Mouse (Mus musculus) heart, adult 8-10 months (tissue): ENCODE data around the gene Sept9. TPM values are rescaled to one million over a fixed set of nuclear protein-coding genes. Genes with fewer than 3 reads are reported as not detected.

ENCODE experiments used
- DNase-seq: peaks from one replicate; pipeline ENCODE4 v3.0.0; 2022; ENCODE audit warnings: low spot score
- total RNA-seq, 4 experiments: library from RNA; stranded (reverse); gene quantifications; 2 replicates each; pipeline ENCODE4 v1.2.4; 2022

Gene Sept9
- total RNA-seq, 4 experiments from 2014 or later = 26.5 to 38.8 (median 31.0) TPM

- DNase-seq = no peak
Measured at GRCm38 (mm10) chr11:117245846-117246245, 46.4 kb downstream of the Sept9 start.

DNA sequence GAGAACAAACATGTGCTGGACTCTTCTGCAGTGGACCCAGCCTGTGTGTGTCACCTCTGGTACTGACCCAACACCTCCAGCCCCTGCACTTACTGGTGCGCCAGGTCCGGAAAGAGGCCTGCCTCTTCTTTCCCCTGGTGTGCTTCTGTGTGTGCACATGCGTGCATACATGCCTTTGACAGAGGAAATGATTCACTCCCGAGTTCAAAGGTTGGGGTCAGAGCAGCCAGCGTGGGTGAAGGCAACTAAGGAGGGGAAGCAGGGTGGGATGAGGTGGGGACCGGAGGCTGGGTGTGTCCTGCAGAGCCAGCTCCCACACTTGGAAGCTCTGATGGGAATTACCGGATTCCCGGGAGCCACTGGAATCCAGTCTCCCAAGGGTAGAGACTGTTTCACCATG, 46.8 kb downstream of the Sept9 start:
- DNase-seq = no peak

DNA sequence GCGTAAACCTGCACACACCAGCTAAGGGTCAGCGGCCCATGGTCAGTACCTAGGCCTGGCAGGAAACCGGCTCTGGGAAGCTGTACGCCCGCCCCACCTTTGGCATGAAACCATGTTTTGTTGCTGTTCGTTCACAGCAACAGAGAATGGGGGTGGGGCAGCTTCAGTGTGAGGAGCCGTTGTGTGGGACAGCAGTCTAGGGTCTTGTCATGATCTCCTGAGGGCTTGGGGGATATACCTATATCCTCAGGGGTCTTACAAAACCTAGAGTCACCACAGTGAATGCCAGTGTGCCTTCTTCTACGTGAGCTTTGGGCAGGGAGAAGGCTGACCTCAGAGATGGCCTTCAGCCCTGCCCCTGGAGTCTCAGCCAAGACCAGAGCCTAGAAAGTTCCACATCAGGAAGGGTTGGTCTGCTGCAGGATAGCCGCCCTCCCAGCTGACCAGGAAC, 47.5 kb downstream of the Sept9 start:
- DNase-seq = peak; percentile 73

DNA sequence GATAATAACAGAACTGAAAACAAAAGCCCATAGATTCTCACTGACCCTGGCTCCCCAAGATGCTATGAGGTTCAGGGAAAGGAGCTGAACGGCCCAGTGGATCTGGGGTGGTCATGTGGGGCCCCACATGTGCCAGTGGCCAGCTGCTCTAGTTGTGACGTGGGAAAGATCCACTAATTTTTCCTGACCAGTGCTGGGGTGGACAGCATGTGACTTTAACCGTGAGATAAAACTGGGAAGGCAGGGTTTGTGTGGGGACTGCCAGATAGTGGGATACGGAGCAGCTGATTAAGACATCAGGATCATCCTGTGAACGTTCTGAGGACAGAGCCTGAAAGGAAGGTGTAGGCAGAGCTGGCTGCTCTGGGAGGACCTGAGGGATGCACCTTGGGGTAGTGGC, 48.1 kb downstream of the Sept9 start:
- no peak for DNase-seq

GRCm38 (mm10) chr11:117248734-117249248, 49.3 kb downstream of the Sept9 start:
- DNase-seq = no peak

GRCm38 (mm10) chr11:117249282-117249984, 50.0 kb downstream of the Sept9 start:
- no peak for DNase-seq

DNA sequence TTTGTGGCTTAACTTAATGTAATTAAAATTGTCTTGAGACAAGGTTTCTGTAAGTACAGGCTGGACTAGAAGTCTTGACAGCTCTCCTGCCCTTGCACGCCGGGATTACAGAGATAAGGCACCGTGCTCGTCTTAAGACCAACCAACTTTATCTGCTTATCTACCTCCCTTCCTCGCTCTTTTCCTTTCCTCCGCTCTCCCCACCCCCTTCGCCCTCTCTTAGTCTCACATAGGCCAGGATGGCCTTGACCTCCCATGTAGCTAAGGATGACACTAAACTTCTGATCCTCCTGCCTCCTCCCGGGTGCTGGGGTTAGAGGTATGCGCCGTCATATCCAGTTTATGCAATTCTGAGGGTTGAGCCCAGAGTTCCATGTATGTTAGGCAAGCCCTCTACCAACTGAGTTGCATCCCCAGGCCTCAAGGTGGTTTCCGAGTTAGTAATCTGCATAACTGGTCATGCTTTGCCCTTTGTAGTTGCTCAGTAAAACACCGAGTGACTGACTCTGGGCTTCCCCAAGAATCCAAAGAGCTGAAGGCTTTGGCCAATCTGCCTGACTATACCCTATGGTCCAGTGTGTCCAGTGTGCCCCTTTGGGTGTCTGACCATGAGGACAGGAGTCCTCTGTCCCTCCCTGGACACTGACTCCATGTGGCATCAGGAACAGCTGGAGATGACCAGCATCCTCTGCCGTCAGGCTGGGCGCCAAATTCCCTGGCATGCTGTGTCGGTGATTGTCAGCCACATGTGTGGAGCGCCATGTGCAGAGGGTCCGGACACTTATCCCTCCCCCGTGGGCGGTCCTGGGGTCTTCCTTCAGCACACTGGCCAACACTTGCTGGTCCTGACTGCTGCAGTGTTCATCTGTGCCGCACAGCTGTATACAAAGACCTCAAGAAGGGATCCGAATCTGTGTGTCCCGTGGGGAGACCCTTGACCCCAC, 50.8 kb downstream of the Sept9 start:
- no peak for DNase-seq

GRCm38 (mm10) chr11:117251755-117252154, 52.3 kb downstream of the Sept9 start:
- DNase-seq = no peak

DNA sequence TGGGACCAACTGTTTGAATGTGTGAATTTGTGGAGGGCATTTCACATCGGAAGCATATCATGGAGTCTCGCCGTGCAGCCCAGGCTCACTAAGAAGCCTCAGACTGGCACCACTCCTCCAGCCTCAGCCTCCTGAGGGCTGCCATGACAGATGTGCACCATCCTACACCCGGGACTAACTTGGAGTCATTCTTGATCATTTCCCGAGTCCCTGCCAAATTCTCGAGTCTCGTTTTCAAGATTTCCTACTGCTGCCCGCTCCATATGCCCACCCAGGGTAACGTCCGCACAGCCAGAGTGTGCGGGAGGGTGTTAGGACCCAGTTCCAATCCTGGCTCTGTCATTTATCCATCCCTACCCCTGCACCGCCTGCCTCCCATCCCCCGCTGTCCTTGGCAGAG, 53.4 kb downstream of the Sept9 start:
- DNase-seq = no peak

DNA sequence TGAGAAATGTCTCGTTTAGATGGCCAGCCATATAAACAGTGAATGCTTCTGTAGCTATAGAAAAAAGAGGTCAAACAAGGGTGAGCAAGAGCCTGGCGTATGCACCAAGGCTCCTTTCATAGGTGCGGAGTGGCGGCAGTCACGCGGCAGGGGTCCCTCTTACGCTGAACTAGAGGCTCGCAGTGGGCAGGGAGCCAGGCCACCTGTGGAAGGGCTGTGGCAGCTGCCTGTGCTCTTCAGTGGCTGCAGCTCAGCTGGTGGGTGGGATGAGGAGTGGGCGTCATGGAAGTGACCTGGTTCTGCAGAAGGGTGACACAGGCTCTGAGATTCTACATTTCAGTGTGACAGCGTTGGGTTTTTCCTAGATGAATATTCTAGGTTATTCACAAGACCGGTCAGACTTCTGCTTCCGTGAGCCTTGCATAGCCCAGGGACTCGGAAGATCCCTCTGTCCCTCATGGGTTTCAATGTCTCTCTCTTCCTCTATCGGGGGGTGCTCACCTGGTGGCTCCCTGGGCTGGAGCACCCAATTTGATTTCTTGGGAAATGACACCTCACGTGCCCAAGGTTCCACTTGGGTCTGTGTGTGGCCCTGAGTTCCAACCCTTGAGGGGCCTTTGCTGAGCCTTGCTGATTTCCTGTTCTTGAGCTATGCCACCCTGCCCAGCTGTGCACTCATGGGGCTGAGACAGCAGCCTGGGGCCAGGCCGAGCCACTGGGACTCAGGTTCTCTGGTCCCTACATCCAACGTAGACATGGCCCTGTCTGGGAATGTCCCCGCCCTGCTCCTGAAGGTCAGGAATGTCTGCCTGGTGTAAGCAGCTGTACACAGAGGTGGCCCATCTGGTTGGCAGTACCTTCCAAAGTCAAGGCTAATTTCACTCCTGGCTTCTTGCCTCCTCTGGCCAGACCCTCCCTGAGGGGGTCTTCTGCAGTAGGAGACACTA, 55.0 kb downstream of the Sept9 start:
- DNase-seq = no peak

DNA sequence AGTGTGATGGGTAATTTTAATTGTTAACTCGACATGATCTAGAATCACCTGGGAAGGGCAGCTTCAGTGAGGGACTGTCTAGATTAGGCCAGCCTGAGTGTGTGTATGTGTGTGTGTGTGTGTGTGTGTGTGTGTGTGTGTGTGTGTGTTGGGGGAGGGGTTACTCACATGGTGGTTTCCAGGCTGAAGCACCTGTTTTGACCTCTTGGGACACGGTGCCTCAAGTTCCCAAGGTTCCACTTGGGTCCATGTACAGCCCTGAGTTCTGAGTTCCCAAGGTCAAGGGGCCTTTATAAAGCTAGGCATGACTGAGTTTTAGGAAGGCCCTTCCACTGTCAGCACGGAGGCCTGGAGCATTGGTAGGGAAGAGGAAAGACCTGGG, 55.6 kb downstream of the Sept9 start:
- no peak for DNase-seq

GRCm38 (mm10) chr11:117256088-117256487, 56.6 kb downstream of the Sept9 start:
- no peak for DNase-seq

- DNase-seq = no peak
Measured at GRCm38 (mm10) chr11:117256840-117257239, 57.4 kb downstream of the Sept9 start.

GRCm38 (mm10) chr11:117257266-117257665, 57.8 kb downstream of the Sept9 start:
- no peak for DNase-seq

GRCm38 (mm10) chr11:117257842-117258241, 58.4 kb downstream of the Sept9 start:
- DNase-seq = no peak

GRCm38 (mm10) chr11:117259178-117259960, 59.9 kb downstream of the Sept9 start:
- peak; percentile 22 for DNase-seq

DNA sequence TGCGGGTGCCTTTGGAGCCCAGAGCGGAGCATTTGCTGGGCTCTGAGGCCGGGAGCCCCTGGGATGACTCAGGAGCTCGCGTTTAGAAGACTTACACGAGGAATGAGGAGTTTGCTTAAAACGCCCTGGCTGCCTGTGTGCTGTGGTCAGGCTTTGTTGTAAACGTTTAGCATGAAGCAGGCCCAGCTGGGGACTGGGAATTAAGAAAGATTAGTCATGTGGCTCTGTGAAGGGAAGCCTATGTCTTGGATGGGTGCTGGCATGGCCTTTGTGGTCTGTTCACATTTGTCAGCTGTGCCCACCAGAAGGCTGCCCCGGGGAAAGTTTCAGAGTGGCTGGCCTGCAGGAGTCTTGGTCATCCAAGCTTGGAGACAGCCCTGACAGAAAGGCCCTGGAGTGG, 61.2 kb downstream of the Sept9 start:
- DNase-seq = no peak

GRCm38 (mm10) chr11:117263096-117263808, 63.8 kb downstream of the Sept9 start:
- peak; percentile 72 for DNase-seq

- DNase-seq = peak; percentile 81
Measured at GRCm38 (mm10) chr11:117264162-117265021, 64.9 kb downstream of the Sept9 start.
